Mouse (Mus musculus): Measurements from ENCODE around the gene Rgs16. TPM values are rescaled to one million over a fixed set of nuclear protein-coding genes. Genes with fewer than 3 reads are reported as not detected.
A peak's percentile ranks its signal among the peaks of the same experiment; 100 is the strongest.

The Rgs16 gene
- 9.2 and 9.6 TPM in 2 replicates for polyA plus RNA-seq (2015; fragmentation: Nextera tagmentation; extraction: Ambion mirVana)

DNA sequence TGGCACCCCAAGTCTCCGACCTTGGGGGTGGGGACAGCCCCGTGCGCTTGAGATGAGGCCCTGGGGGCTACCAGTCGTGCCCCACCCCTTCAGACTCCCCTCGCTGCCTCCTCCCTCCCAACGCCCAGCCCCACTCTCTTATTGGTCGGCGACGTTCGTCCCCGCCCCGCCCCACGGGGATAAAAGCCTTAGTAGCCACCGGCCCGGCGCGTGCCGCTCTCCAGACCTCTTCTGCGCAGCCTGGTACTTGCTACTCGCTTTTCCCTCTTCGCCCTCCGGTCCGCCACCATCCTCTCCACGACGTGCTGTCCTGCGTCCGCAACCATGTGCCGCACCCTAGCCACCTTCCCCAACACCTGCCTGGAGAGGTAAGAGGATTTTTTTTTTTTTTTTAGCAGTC is at the start of gene Rgs16:
Gene Rgs16 (plus strand): TSS at position 205 of the 400 bp plus-strand sequence.
- H3K36me3 ChIP-seq: no peaks in the 10 kb centered on the region
- no peaks in the 10 kb centered on the region for H3K9me3 ChIP-seq
- H3K4me3 ChIP-seq: peak within 1 kb of the TSS; percentile 42
- under 1% methylated on average over 28 of the region's 28 CpGs for WGBS
- no peak within 1 kb of the TSS for H3K27ac ChIP-seq
- H3K9ac ChIP-seq: peak within 1 kb of the TSS; percentile 49
- peak within 1 kb of the TSS; percentile 77 for H3K4me2 ChIP-seq
- ATAC-seq (ENCODE audit: insufficient number of reproducible peaks, insufficient read depth, low FRiP score, low TSS enrichment, low read depth): no peak
- peaks cover 48% of the 10 kb centered on the region for H3K27me3 ChIP-seq
- peaks cover 31% of the 10 kb centered on the region for H3K4me1 ChIP-seq

DNA sequence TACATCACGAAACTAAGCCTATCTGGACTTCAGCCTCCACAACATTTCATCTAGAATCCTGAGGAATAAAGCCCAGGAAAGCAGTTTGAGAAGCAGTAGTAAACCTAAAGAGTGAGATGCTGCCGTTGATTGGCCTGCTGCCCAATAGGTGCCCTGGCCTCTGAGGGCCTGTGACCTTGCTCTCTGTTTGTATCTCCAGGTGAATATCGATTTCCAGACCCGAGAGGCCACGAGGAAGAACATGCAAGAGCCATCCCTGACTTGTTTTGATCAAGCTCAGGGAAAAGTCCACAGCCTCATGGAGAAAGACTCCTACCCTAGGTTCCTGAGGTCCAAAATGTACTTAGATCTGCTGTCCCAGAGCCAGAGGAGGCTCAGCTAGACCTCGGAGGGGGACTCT is 47.6 kb upstream of the Rgs16 start:
- no peak overlapping the region for H3K4me3 ChIP-seq
- no peaks in the 10 kb centered on the region for H3K27me3 ChIP-seq
- H3K9ac ChIP-seq: no peak overlapping the region
- no peaks in the 10 kb centered on the region for H3K36me3 ChIP-seq
- no peak overlapping the region for H3K4me2 ChIP-seq
- H3K27ac ChIP-seq: no peak overlapping the region
- WGBS: 81% methylated on average over 6 of the region's 6 CpGs
- H3K9me3 ChIP-seq: no peaks in the 10 kb centered on the region
- no peak for ATAC-seq (ENCODE audit: insufficient number of reproducible peaks, insufficient read depth, low FRiP score, low TSS enrichment, low read depth)
- peaks cover under 1% of the 10 kb centered on the region; the same call in 1 of the 2 replicates for H3K4me1 ChIP-seq

DNA sequence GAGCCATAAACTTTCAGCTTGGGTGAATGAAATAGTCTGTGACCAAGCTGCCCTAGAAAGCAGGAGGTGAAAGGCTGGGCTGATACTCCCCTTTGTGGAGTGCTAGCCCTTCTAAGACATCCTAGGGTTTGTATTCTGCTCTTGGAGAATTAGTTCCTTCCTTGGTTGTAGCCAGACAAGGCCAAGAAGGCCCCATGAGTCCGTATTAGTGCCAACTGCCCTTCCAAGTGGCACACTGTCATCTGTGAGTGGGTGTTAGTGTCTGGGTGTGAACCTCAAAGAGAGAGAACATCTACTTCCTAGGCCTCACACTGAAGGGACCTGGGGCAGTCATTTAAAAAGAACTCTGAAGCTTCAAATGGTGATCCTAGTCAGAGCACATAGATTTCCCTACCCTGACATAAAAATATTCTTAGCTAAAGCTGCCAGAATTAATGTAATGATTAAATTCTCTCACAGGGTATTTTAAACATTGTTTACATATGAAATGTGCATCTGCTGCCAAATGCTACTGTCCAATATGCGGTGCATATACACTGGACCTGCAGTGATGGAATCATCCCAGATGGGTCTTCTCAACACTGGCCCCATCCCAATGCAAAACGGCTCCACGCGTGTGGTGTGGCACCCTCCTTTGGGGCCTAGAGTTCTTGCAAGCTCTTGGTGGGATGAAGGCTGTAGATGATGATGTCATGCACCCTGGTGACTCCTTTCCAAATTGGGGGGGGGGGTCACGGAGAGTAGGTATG is 45.6 kb upstream of the Rgs16 start:
- 93% methylated on average over 6 of the region's 6 CpGs for WGBS
- no peak overlapping the region for H3K9ac ChIP-seq

DNA sequence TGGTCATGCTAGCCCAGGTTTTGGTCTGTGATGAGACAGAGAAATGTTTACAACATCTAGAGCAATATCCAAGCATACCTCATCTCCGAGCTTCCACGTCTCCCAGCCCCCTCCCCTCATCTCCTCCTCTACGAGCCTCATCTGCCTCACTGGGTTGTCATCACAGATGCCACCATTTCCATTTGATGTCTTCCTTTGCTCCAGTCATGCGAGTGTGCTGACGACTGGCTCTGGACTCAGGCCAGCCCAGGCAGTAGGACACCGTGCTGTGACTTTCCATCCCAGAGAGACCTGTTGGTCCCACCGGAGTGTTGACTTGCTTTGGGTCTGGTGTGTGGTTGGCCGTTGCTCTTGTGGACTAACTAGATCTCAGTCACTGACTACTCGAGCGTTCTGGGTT is 44.8 kb upstream of the Rgs16 start:
- H3K9me3 ChIP-seq: no peaks in the 10 kb centered on the region
- no peak overlapping the region for H3K9ac ChIP-seq
- no peak for ATAC-seq (ENCODE audit: insufficient number of reproducible peaks, insufficient read depth, low FRiP score, low TSS enrichment, low read depth)
- no peak overlapping the region for H3K4me2 ChIP-seq
- peaks cover 24% of the 10 kb centered on the region for H3K4me1 ChIP-seq
- no peak overlapping the region for H3K27ac ChIP-seq
- 87% methylated on average over 10 of the region's 10 CpGs for WGBS
- no peak overlapping the region for H3K4me3 ChIP-seq
- H3K27me3 ChIP-seq: no peaks in the 10 kb centered on the region
- H3K36me3 ChIP-seq: no peaks in the 10 kb centered on the region

More for the DNA sequence above, 45.6 kb upstream of the Rgs16 start:
- H3K4me2 ChIP-seq: no peak overlapping the region
- no peaks in the 10 kb centered on the region for H3K9me3 ChIP-seq
- ATAC-seq (ENCODE audit: insufficient number of reproducible peaks, insufficient read depth, low FRiP score, low TSS enrichment, low read depth): no peak
- no peak overlapping the region for H3K4me3 ChIP-seq
- H3K36me3 ChIP-seq: no peaks in the 10 kb centered on the region
- no peaks in the 10 kb centered on the region for H3K27me3 ChIP-seq
- peaks cover 16% of the 10 kb centered on the region for H3K4me1 ChIP-seq
- no peak overlapping the region for H3K27ac ChIP-seq

DNA sequence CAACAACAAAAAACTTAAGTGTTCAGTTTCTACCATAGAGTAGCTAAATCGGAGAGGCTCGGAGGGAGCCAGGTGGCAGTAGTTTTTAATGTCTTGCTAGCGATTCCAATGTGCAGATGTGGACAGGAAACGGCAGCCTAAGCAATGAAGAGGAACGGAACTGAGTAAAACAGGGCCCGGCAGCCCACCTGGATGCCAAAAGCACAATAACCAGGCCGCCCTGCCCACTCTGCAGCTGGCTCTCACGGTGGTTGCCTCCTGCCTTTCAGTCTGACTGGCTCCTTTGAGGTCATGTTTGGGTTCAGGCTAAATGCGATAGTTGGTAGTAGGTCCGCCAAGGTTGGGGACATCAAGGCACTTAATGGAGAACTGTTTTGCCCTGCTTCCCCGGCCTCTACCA is 44.1 kb upstream of the Rgs16 start:
- Histone ChIP-seq H3K9me3 (no peaks in the 10 kb centered on the region), H3K9ac (no peak overlapping the region), H3K4me3 (no peak overlapping the region), H3K4me1 (peaks cover 31% of the 10 kb centered on the region), H3K36me3 (no peaks in the 10 kb centered on the region), H3K4me2 (no peak overlapping the region), H3K27me3 (no peaks in the 10 kb centered on the region), H3K27ac (no peak overlapping the region)
- ATAC-seq (ENCODE audit: insufficient number of reproducible peaks, insufficient read depth, low FRiP score, low TSS enrichment, low read depth): no peak
- 90% methylated on average over 11 of the region's 11 CpGs for WGBS

DNA sequence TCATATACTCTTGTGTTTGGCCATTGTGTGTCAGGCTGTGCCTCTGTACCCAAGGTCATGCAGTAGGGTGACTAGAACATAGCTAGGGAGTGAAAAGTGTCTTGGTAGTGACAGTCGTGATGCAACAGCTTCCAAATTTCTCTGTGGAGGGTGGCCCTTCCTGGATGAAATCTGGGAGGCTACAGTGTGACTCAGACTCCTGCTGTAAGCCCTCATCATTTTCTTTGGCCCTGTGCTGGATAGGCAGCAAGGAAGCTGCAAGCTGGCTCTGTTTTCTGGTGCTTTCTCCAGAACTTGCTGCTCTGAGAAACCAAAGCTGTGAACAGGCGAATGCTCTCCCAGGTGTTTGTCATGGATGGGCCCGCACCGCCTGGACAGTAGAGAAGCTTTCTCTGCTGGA is 43.6 kb upstream of the Rgs16 start:
- Histone ChIP-seq H3K9me3 (no peaks in the 10 kb centered on the region), H3K9ac (no peak overlapping the region), H3K36me3 (no peaks in the 10 kb centered on the region), H3K27me3 (no peaks in the 10 kb centered on the region), H3K4me2 (no peak overlapping the region), H3K27ac (no peak overlapping the region), H3K4me3 (no peak overlapping the region), H3K4me1 (peaks cover 31% of the 10 kb centered on the region)
- ATAC-seq (ENCODE audit: insufficient number of reproducible peaks, insufficient read depth, low FRiP score, low TSS enrichment, low read depth): no peak
- WGBS: 95% methylated on average over 4 of the region's 4 CpGs

DNA sequence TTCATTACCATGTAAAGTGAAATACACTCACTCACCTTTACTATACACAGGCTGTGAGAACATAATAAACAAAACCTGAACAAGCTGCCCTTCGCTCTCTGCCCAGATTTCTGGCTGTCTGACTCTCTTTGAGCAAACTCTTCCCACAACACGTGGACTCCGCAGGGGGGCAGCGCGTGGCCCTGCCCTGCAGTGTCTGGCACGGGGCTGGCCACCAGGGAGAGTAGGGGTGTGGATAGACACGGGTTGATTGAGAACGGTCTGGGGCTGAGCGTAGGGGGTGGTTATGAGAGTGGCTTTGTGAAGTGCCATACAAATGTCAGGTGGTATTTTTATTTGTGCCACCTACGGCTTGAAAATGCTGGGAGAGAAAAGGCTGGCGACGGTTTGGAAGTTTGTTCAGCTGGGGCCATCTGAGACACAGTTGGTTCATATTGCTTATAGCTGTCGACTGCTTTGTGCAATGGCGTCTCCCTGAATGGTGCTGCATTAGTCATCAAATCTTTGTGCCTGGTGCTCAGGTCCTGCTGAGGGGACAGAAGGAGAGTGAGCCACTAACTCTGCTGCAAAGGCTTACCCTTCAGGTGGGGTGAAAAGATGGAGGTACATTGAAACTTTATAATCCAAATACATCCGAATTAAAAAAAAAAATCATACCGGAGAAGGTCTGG is 42.4 kb upstream of the Rgs16 start:
- Histone ChIP-seq H3K36me3 (no peaks in the 10 kb centered on the region), H3K27ac (no peak overlapping the region), H3K27me3 (no peaks in the 10 kb centered on the region), H3K9me3 (no peaks in the 10 kb centered on the region), H3K9ac (no peak overlapping the region), H3K4me2 (no peak overlapping the region), H3K4me3 (no peak overlapping the region), H3K4me1 (peaks cover 42% of the 10 kb centered on the region)
- WGBS: 71% methylated on average over 16 of the region's 16 CpGs
- ATAC-seq (ENCODE audit: insufficient number of reproducible peaks, insufficient read depth, low FRiP score, low TSS enrichment, low read depth): 0 out of 2 replicates have a peak, but pooled peaks have one; percentile 56

DNA sequence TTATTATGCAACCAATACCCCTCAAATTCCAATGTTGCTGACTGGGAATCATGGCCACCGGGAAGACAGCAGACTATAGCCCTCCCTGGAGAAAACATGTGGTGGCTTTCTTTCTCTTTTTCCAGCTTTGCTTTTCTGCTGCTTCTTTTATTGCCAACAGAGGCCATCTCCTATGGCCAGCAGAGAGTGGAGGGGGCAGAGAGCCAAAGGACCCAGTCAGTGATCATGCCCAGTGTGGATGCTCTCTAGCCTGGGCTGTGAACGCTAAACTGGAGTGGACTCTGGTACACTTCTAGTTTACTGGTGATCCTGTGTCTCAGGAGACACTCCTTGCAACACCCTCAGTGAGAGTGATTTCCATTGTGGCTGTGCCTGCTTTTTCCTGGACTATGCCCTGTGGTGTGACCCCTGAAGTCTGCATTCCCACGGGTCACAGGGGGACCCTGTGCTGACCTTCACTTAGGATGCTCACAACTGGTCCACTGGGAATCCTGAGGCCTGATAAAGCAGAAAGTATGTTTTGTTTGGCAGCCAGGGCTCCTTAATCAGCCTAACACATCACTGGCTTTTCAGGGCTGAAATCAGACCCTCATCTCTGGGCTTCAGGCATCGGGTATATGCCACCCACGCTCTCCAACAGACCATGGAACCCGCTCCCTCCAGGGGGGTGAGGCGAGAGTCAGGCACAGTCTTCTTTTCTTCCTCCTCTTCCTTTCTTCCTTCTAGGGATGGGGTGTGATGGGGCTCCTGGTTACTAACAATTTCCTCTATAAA is 41.7 kb upstream of the Rgs16 start:
- ATAC-seq (ENCODE audit: insufficient number of reproducible peaks, insufficient read depth, low FRiP score, low TSS enrichment, low read depth): no peak
- H3K4me2 ChIP-seq: peak overlapping the region; percentile 14; the same call in 1 of the 2 replicates
- WGBS: 39% methylated on average over 7 of the region's 7 CpGs
- no peak overlapping the region for H3K9ac ChIP-seq
- H3K4me1 ChIP-seq: peaks cover 50% of the 10 kb centered on the region
- no peaks in the 10 kb centered on the region for H3K9me3 ChIP-seq
- H3K4me3 ChIP-seq: no peak overlapping the region
- no peaks in the 10 kb centered on the region for H3K36me3 ChIP-seq
- no peak overlapping the region; the same call in 1 of the 2 replicates for H3K27ac ChIP-seq
- H3K27me3 ChIP-seq: no peaks in the 10 kb centered on the region

DNA sequence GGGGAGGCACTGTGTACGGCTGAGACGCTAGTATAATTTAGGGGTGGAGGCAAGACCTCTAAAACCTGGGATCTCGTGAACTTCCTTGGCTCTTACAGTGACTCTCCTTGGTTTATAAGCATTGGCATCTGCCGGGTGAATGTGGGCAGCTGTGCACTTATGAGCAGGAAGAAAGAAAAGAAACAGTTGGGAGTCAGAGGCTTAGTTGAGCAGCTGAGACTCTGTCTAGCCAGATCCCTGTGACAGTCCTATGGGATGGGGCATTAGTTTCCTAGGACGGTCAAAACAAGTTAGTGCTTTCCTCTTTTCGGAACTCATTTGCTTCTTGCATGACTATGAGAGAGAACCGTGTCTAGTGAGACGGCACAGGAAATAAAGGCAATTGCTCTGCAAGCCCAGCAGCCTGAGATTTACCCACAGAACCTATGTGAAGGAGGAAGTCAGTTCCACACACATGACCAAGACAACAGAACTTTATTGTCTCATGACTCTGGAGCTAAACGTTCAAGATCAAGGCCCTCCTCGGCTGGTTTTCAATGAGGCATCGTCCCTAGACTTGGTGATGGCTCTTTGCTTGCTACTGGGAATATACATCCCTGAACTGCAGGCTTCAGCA is 39.6 kb upstream of the Rgs16 start:
- no peak overlapping the region for H3K9ac ChIP-seq
- 77% methylated on average over 11 of the region's 11 CpGs for WGBS
- no peaks in the 10 kb centered on the region for H3K9me3 ChIP-seq
- H3K4me1 ChIP-seq: peaks cover 69% of the 10 kb centered on the region
- no peak for ATAC-seq (ENCODE audit: insufficient number of reproducible peaks, insufficient read depth, low FRiP score, low TSS enrichment, low read depth)
- H3K27ac ChIP-seq: no peak overlapping the region
- H3K4me2 ChIP-seq: no peak overlapping the region
- no peaks in the 10 kb centered on the region for H3K36me3 ChIP-seq
- no peak overlapping the region for H3K4me3 ChIP-seq
- no peaks in the 10 kb centered on the region; the same call in 1 of the 2 replicates for H3K27me3 ChIP-seq

DNA sequence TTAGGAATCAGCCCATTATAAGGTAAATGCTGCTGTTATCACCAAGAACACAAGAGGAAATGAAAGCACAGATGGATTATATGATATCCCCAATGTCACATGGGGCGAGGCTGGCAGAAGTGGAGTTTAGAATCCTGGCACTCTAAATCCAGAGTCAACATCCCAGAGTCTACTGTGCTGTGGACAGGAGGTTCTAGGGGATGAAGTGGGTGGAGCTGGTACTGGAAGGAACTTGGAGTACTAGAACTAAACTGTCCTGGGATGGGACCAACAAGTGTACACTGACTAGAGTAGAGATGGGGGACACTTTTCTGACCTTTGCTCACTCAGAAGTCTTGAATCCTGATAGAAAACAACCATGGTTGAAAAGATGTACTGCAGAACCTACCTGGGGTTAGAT is 38.7 kb upstream of the Rgs16 start:
- Histone ChIP-seq H3K4me3 (no peak overlapping the region), H3K9ac (no peak overlapping the region), H3K9me3 (no peaks in the 10 kb centered on the region), H3K27ac (no peak overlapping the region), H3K4me2 (no peak overlapping the region), H3K4me1 (peaks cover 69% of the 10 kb centered on the region), H3K27me3 (no peaks in the 10 kb centered on the region; the same call in 1 of the 2 replicates), H3K36me3 (no peaks in the 10 kb centered on the region)
- 85% methylated on average over 1 of the region's 1 CpGs for WGBS
- no peak for ATAC-seq (ENCODE audit: insufficient number of reproducible peaks, insufficient read depth, low FRiP score, low TSS enrichment, low read depth)

DNA sequence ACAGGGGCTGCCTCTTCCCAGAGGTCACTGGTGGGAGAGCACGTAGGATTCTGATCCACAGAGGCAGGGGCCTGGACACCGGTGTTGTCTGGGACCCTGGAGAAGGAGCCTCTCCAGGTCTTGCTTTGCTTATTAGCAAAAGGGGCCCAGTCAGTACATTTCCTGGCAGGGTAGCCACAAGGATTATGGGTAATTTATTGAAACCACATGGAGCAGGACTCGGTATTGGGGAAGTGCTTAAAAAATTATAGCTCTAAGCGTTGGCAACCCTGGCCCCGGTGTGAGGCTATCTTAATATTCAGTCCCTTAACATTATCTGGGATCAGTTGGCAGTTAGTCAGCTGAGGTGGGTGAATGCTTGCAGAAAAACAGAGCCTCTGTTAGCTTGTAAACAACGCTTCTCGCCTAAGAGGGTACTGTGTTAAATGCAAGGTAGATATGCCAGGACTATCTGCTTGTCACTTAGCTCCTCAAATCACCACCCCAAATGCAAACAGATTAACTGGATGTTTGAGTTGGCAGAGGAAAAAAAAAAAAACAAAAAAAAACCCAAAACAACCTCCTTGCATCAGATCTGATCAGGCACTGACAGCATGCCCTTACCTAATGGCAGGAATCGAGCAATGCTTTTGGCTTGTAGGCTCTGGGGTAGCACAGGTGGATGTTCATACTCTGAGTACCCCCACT is 37.8 kb upstream of the Rgs16 start:
- no peaks in the 10 kb centered on the region for H3K36me3 ChIP-seq
- no peak for ATAC-seq (ENCODE audit: insufficient number of reproducible peaks, insufficient read depth, low FRiP score, low TSS enrichment, low read depth)
- peak overlapping the region; percentile 55; the same call in 1 of the 2 replicates for H3K27ac ChIP-seq
- H3K9ac ChIP-seq: no peak overlapping the region
- peaks cover 69% of the 10 kb centered on the region for H3K4me1 ChIP-seq
- WGBS: 47% methylated on average over 8 of the region's 8 CpGs
- H3K4me3 ChIP-seq: no peak overlapping the region
- no peak overlapping the region for H3K4me2 ChIP-seq
- no peaks in the 10 kb centered on the region for H3K9me3 ChIP-seq
- H3K27me3 ChIP-seq: no peaks in the 10 kb centered on the region; the same call in 1 of the 2 replicates
